Mouse (Mus musculus) embryonic fibroblast, embryonic 13.5 days (primary cell): ENCODE results near the gene Gna11.

Source experiments
- CTCF ChIP-seq: IDR thresholded peaks from 2 replicates; pipeline ENCODE4 v1.5.1; 2011; ENCODE audit warnings: mild to moderate bottlenecking, control low read depth, low read length, moderate library complexity, borderline replicate concordance; ENCODE audit not compliant: insufficient read depth
- POLR2A ChIP-seq: IDR thresholded peaks from 2 replicates; pipeline ENCODE4 v1.6.1; 2011; ENCODE audit warnings: low read depth, mild to moderate bottlenecking, control low read depth, low read length, moderate library complexity

DNA sequence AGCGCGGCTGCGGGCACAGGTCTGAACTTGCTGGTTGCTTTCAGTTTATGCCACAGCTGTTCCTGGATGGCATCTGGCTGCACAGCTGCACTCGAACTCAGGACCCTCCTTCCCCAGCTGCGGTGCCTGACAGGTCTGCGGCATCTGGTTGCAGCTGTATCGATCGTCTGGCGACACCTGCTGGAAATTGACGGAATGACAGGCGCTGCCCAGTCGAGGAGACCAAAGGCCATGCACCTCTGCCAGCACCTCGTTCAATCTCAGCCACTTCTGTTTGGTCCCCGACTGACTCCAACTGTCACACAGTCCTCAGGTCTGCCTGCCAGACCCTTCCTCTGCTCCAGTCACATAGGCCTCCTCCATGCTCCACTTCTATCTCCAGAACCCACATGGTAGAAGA lies 18.2 kb downstream of the Gna11 start:
- peak; percentile 99 for TF ChIP-seq CTCF
- TF ChIP-seq POLR2A: no peak
